Mouse (Mus musculus) testis, adult 2 months (tissue): Measurements from ENCODE around the gene Cd63.

Experiments used
- CTCF ChIP-seq: fragments of 200-500 bp; IDR thresholded peaks from 2 replicates; pipeline ENCODE4 v1.5.1; 2012; ENCODE audit warnings: low read depth, mild to moderate bottlenecking, inconsistent platforms, low read length, moderate library complexity; ENCODE audit not compliant: control insufficient read depth, insufficient read depth, insufficient replicate concordance
- POLR2A ChIP-seq: fragments of 200-500 bp; IDR thresholded peaks from 2 replicates; pipeline ENCODE4 v1.6.1; 2012; ENCODE audit warnings: low read depth, mild to moderate bottlenecking, inconsistent platforms, low read length, moderate library complexity; ENCODE audit not compliant: control insufficient read depth

- TF ChIP-seq CTCF (peak; percentile 67; the same call in 1 of the 2 replicates), POLR2A (no peak)
These were observed 12.4 kb downstream of the Cd63 start for GRCm38 (mm10) chr10:128913219-128913618.
